Mouse (Mus musculus) forebrain, embryonic 14.5 days (tissue): Measurements from ENCODE around the gene Ubald1. TPM values are rescaled to one million over a fixed set of nuclear protein-coding genes. Genes with fewer than 3 reads are reported as not detected.

Source experiments
- ATAC-seq: fragments of 200-750 bp; cut with Nextera tagmentation; 2 replicates; pipeline ENCODE4 v1.8.0; 2017; ENCODE audit warnings: mild to moderate bottlenecking, moderate library complexity
- DNase-seq: peaks from one replicate; pipeline ENCODE4 v3.0.0-alpha.2; 2015; ENCODE audit warnings: low spot score
- H3K27ac ChIP-seq: fragments of 300-500 bp; sonication (generic); 2 replicates; pipeline ENCODE4 v1.5.1; 2014; ENCODE audit warnings: low read depth, mild to moderate bottlenecking, control low read depth, low read length, moderate library complexity
- H3K27me3 ChIP-seq: fragments of 300-500 bp; sonication (generic); replicated peaks from 2 replicates; pipeline ENCODE4 v1.6.1; 2014; ENCODE audit warnings: low read length, control low read depth, mixed read lengths; ENCODE audit not compliant: control insufficient read depth, insufficient read depth
- H3K36me3 ChIP-seq: fragments of 300-500 bp; sonication (generic); 2 replicates; pipeline ENCODE4 v1.6.1; 2014; ENCODE audit warnings: low read length, control low read depth; ENCODE audit not compliant: control insufficient read depth, insufficient read depth
- H3K4me1 ChIP-seq: fragments of 300-500 bp; sonication (generic); 2 replicates; pipeline ENCODE4 v1.6.1; 2014; ENCODE audit warnings: antibody characterized with exemption, low read length, control low read depth; ENCODE audit not compliant: control insufficient read depth, insufficient read depth
- H3K4me2 ChIP-seq: fragments of 300-500 bp; sonication (generic); 2 replicates; pipeline ENCODE4 v1.6.1; 2014; ENCODE audit warnings: mild to moderate bottlenecking, control low read depth, low read length
- H3K4me3 ChIP-seq: fragments of 300-500 bp; sonication (generic); 2 replicates; pipeline ENCODE4 v1.5.1; 2014; ENCODE audit warnings: low read depth, low read length, control low read depth
- H3K9ac ChIP-seq: fragments of 300-500 bp; sonication (generic); 2 replicates; pipeline ENCODE4 v1.6.1; 2014; ENCODE audit warnings: mild to moderate bottlenecking, low read length, control low read depth, moderate library complexity
- H3K9me3 ChIP-seq: fragments of 300-500 bp; sonication (generic); replicated peaks from 2 replicates; pipeline ENCODE4 v1.6.1; 2016; ENCODE audit warnings: low read length, control low read depth, mixed read lengths; ENCODE audit not compliant: control insufficient read depth
- WGBS: fragments of 180-500 bp; shearing (Covaris S2); extraction: QIAGEN DNeasy Blood & Tissue Kit; methylation state at CpG from one replicate; pipeline ENCODE4 v1.1.7; 2014; 5-methylcytosine and 5-hydroxymethylcytosine counted together
- polyA plus RNA-seq: library from polyadenylated mRNA; unstranded; fragments of >200 nt; fragmentation: Nextera tagmentation; extraction: Ambion mirVana; gene quantifications from 2 replicates; pipeline ENCODE4 v1.2.1, GENCODE M21; 2014

Ubald1 gene
- polyA plus RNA-seq, 1 experiment from 2014 or later: 37.9 TPM

- Histone ChIP-seq H3K36me3 (peaks cover 7% of the 10 kb centered on the region), H3K4me2 (no peak overlapping the region), H3K9me3 (no peaks in the 10 kb centered on the region), H3K27ac (no peak overlapping the region), H3K4me3 (no peak overlapping the region), H3K27me3 (no peaks in the 10 kb centered on the region), H3K9ac (no peak overlapping the region), H3K4me1 (no peaks in the 10 kb centered on the region)
- no peak for DNase-seq
- 78% methylated on average over 1 of the region's 1 CpGs for WGBS
- no peak for ATAC-seq
These were observed 25.5 kb upstream of the Ubald1 start for GRCm38 (mm10) chr16:4905591-4905990.

GRCm38 (mm10) chr16:4904878-4905277 lies 24.8 kb upstream of the Ubald1 start:
- ATAC-seq (no peak), DNase-seq (no peak)
- H3K4me2 ChIP-seq: no peak overlapping the region
- no peak overlapping the region for H3K9ac ChIP-seq
- no peak overlapping the region for H3K27ac ChIP-seq
- 87% methylated on average over 3 of the region's 3 CpGs for WGBS
- no peaks in the 10 kb centered on the region for H3K4me1 ChIP-seq
- peaks cover 5% of the 10 kb centered on the region for H3K36me3 ChIP-seq
- H3K9me3 ChIP-seq: no peaks in the 10 kb centered on the region
- no peaks in the 10 kb centered on the region for H3K27me3 ChIP-seq
- H3K4me3 ChIP-seq: no peak overlapping the region

GRCm38 (mm10) chr16:4903491-4904102 lies 23.5 kb upstream of the Ubald1 start:
- ATAC-seq: no peak
- no peak overlapping the region for H3K4me3 ChIP-seq
- no peak overlapping the region for H3K27ac ChIP-seq
- no peak overlapping the region for H3K9ac ChIP-seq
- no peak for DNase-seq
- no peaks in the 10 kb centered on the region for H3K36me3 ChIP-seq
- H3K4me1 ChIP-seq: no peaks in the 10 kb centered on the region
- no peak overlapping the region for H3K4me2 ChIP-seq
- H3K27me3 ChIP-seq: no peaks in the 10 kb centered on the region
- 91% methylated on average over 6 of the region's 6 CpGs for WGBS
- no peaks in the 10 kb centered on the region for H3K9me3 ChIP-seq

DNA sequence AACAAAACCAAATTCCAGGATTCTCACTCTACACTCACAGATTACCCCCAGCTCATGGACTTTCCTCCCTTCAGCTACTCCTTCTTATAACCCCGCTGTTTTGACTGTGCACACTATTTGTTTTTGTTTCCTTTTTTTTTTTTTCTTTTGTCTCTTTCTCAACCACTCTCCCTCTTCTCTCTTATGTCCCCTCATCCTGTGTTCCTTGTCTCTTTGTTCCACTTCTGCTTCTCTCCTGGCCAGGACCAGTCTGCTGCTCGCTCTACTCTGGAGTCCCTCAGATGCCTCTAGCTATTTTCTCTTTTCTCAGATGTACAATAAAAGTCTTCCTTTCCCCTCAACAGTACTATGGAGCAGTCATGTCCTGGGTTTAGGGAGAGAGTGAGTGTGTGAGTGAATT lies 22.3 kb upstream of the Ubald1 start:
- no peak overlapping the region for H3K4me3 ChIP-seq
- H3K9me3 ChIP-seq: no peaks in the 10 kb centered on the region
- no peak overlapping the region for H3K4me2 ChIP-seq
- H3K9ac ChIP-seq: no peak overlapping the region
- H3K27me3 ChIP-seq: no peaks in the 10 kb centered on the region
- H3K4me1 ChIP-seq: no peaks in the 10 kb centered on the region
- no peaks in the 10 kb centered on the region for H3K36me3 ChIP-seq
- H3K27ac ChIP-seq: no peak overlapping the region
- 80% methylated on average over 2 of the region's 2 CpGs for WGBS
- DNase-seq: no peak
- no peak for ATAC-seq

GRCm38 (mm10) chr16:4901167-4901566 lies 21.1 kb upstream of the Ubald1 start:
- WGBS: 55% methylated on average over 7 of the region's 7 CpGs
- ATAC-seq (no peak), DNase-seq (no peak)
- H3K9ac ChIP-seq: no peak overlapping the region
- no peak overlapping the region for H3K27ac ChIP-seq
- H3K36me3 ChIP-seq: no peaks in the 10 kb centered on the region
- H3K27me3 ChIP-seq: no peaks in the 10 kb centered on the region
- H3K4me2 ChIP-seq: no peak overlapping the region
- no peak overlapping the region for H3K4me3 ChIP-seq
- no peaks in the 10 kb centered on the region for H3K9me3 ChIP-seq
- no peaks in the 10 kb centered on the region for H3K4me1 ChIP-seq

DNA sequence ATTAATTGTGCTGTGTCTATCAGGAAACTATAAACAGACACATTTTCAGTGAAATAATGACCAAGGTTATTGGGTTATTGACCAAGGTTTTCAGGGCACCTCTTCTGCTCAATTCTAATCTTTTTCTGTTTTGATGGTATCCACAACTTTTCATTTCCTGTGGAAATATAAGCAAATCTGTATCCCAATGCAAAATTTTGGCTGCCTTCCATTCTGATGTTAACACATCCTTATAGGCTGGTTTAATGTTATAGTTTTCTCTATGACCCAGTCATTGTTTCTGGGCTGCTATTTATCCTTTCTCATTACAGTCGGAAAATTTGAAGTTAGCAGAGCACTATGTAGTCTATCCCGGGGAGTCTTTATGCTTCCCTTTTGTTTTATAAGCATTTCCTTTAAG lies 19.6 kb upstream of the Ubald1 start:
- H3K27me3 ChIP-seq: no peaks in the 10 kb centered on the region
- H3K27ac ChIP-seq: no peak overlapping the region
- no peak overlapping the region for H3K9ac ChIP-seq
- ATAC-seq (no peak), DNase-seq (no peak)
- no peak overlapping the region for H3K4me3 ChIP-seq
- H3K4me2 ChIP-seq: no peak overlapping the region
- WGBS: 75% methylated on average over 2 of the region's 2 CpGs
- no peaks in the 10 kb centered on the region for H3K4me1 ChIP-seq
- H3K36me3 ChIP-seq: no peaks in the 10 kb centered on the region
- H3K9me3 ChIP-seq: no peaks in the 10 kb centered on the region

GRCm38 (mm10) chr16:4898881-4899280 lies 18.8 kb upstream of the Ubald1 start:
- H3K27me3 ChIP-seq: no peaks in the 10 kb centered on the region
- H3K4me2 ChIP-seq: no peak overlapping the region
- no peak overlapping the region for H3K4me3 ChIP-seq
- H3K4me1 ChIP-seq: no peaks in the 10 kb centered on the region
- no peak overlapping the region for H3K9ac ChIP-seq
- H3K9me3 ChIP-seq: no peaks in the 10 kb centered on the region
- ATAC-seq: no peak
- no peaks in the 10 kb centered on the region for H3K36me3 ChIP-seq
- no peak for DNase-seq
- H3K27ac ChIP-seq: no peak overlapping the region
- WGBS: 79% methylated on average over 6 of the region's 6 CpGs

GRCm38 (mm10) chr16:4897146-4897730 lies 17.1 kb upstream of the Ubald1 start:
- ATAC-seq: no peak
- H3K4me1 ChIP-seq: no peaks in the 10 kb centered on the region
- no peak overlapping the region for H3K27ac ChIP-seq
- no peaks in the 10 kb centered on the region for H3K27me3 ChIP-seq
- no peak overlapping the region for H3K4me2 ChIP-seq
- 0 out of 2 replicates have a peak, but pooled peaks cover 3% of the 10 kb centered on the region for H3K36me3 ChIP-seq
- whole genome bisulfite sequencing: 50% methylated on average over 7 of the region's 7 CpGs
- H3K9me3 ChIP-seq: no peaks in the 10 kb centered on the region
- no peak for DNase-seq
- no peak overlapping the region for H3K9ac ChIP-seq
- H3K4me3 ChIP-seq: no peak overlapping the region

- no peak overlapping the region for H3K4me3 ChIP-seq
- ATAC-seq (no peak), DNase-seq (no peak)
- H3K27me3 ChIP-seq: no peaks in the 10 kb centered on the region
- H3K9ac ChIP-seq: no peak overlapping the region
- WGBS: 80% methylated on average over 5 of the region's 5 CpGs
- no peak overlapping the region for H3K27ac ChIP-seq
- no peak overlapping the region for H3K4me2 ChIP-seq
- no peaks in the 10 kb centered on the region for H3K4me1 ChIP-seq
- H3K9me3 ChIP-seq: no peaks in the 10 kb centered on the region
- 0 out of 2 replicates have a peak, but pooled peaks cover 3% of the 10 kb centered on the region for H3K36me3 ChIP-seq
These were observed 16.3 kb upstream of the Ubald1 start for GRCm38 (mm10) chr16:4896249-4897027.
